Mouse (Mus musculus): ENCODE results near the gene Pdcd6ip. TPM values are rescaled to one million over a fixed set of nuclear protein-coding genes. Genes with fewer than 3 reads are reported as not detected.
A peak's percentile ranks its signal among the peaks of the same experiment; 100 is the strongest.
"Not testable (repeated sequence)": the region's sequence is repeated elsewhere in the genome, so short reads cannot be mapped to it uniquely, and the experiment has no call there.

Gene Pdcd6ip
- polyA plus RNA-seq, 1 experiment from 2014 or later: 85.5 TPM

DNA sequence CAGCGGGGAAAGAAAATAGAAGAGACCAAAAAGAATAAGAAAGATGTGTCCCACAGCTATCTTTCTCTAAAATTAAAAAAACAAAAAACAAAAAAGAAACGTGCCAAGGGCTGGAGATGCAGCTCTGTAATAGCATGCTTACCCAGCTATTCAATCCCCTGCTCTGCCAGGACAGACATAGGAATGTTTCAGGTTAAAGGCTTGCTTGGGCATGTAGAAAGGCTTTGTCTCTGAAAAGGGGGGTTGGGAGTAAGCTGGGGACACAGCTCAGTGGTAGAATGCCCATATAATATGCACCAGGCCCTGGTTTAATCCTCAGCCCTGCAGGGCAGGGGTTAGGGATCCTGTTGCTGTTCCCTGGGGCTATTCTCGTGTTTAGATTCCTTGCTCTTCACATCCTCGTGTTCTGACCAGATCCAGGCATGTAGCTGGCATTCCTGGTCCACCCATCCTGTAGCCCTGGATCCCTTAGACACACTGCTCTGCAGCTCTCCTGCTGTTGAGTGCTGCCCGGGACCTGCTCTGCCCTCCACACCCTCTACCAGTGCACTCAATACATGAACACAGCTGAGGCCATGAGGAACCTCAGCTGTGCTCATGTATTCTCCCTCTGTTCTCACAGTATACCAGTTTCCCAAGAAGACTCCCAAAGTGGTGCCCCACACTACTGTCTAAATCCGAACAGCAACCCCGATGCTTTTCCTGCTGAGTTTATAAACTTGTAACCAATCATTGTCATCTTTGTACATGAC, 37.8 kb downstream of the Pdcd6ip start:
- DNase-seq (ENCODE audit: low spot score): no peak
- no peaks in the 10 kb centered on the region for H3K27me3 ChIP-seq (replicated peaks; ENCODE audit: control insufficient read depth, insufficient read depth, low read length)

DNA sequence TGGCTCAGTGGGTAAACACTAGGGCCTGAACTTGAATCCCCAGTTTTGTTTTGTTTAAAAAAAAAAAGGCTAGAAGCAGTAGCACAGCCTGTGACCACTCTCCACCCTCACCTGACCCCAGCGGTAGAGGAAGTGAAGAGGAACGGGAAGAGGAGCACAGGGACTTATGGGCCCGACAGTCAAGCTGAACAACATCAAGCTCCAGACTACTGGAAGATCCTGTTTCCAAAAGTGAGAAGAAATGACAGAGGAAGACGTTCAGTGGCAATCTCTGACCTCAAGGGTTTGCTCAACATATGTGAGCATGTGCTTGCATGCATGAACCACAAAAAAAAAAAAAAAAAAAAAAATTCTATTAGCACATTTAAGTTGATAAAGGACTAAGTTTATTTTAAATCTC, 44.6 kb downstream of the Pdcd6ip start:
- no peak overlapping the region for H3K4me3 ChIP-seq (ENCODE audit: low read depth, low read length)
- no peaks in the 10 kb centered on the region for H3K9me3 ChIP-seq (ENCODE audit: control insufficient read depth, low read length)
- no peak overlapping the region for H3K27ac ChIP-seq (ENCODE audit: low read depth)
- no peaks in the 10 kb centered on the region for H3K4me1 ChIP-seq (replicated peaks; ENCODE audit: control insufficient read depth, insufficient read depth, low read length)
- peaks cover 80% of the 10 kb centered on the region for H3K36me3 ChIP-seq (ENCODE audit: control insufficient read depth, insufficient read depth, low read length)
- no peak for DNase-seq (ENCODE audit: low spot score)
- no peak for ATAC-seq (replicated peaks; ENCODE audit: low FRiP score, low TSS enrichment, low read depth)
- H3K27me3 ChIP-seq (replicated peaks; ENCODE audit: control insufficient read depth, insufficient read depth, low read length): no peaks in the 10 kb centered on the region
- 84% methylated on average over 4 of the region's 4 CpGs for WGBS
- no peak overlapping the region for H3K4me2 ChIP-seq (ENCODE audit: low read length)
- H3K9ac ChIP-seq (ENCODE audit: low read length): no peak overlapping the region

More for the DNA sequence above, 37.8 kb downstream of the Pdcd6ip start:
- ATAC-seq (replicated peaks; ENCODE audit: low FRiP score, low TSS enrichment, low read depth): no peak
- WGBS: 90% methylated on average over 7 of the region's 7 CpGs
- H3K9me3 ChIP-seq (ENCODE audit: control insufficient read depth, low read length): no peaks in the 10 kb centered on the region
- H3K4me1 ChIP-seq (replicated peaks; ENCODE audit: control insufficient read depth, insufficient read depth, low read length): no peaks in the 10 kb centered on the region
- H3K4me3 ChIP-seq (ENCODE audit: low read depth, low read length): no peak overlapping the region
- no peak overlapping the region for H3K27ac ChIP-seq (ENCODE audit: low read depth)
- no peak overlapping the region for H3K4me2 ChIP-seq (ENCODE audit: low read length)
- no peak overlapping the region for H3K9ac ChIP-seq (ENCODE audit: low read length)
- H3K36me3 ChIP-seq (ENCODE audit: control insufficient read depth, insufficient read depth, low read length): peaks cover 93% of the 10 kb centered on the region

DNA sequence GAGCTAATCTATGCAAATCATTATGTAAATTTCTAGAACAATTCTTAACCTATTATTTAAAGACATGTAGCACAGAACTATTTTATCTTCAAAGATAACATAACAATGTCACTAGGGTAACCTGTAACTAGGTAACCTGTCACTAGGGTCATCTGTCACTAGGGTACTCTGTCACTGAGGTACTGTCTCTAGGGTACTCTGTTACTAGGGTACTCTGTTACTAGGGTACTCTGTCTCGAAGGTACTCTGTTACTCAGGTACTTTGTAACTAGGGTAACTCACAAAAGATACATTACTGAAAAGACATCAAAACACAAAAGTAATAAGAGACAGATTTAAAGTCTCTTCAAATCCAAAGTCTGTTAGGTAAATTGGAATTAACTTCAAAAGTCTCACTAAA, 50.2 kb downstream of the Pdcd6ip start:
- ATAC-seq (replicated peaks; ENCODE audit: low FRiP score, low TSS enrichment, low read depth) (no peak), DNase-seq (ENCODE audit: low spot score) (no peak)
- WGBS: 94% methylated on average over 1 of the region's 1 CpGs
- Histone ChIP-seq H3K9ac (ENCODE audit: low read length) (no peak overlapping the region), H3K27me3 (replicated peaks; ENCODE audit: control insufficient read depth, insufficient read depth, low read length) (no peaks in the 10 kb centered on the region), H3K4me2 (ENCODE audit: low read length) (no peak overlapping the region), H3K4me1 (replicated peaks; ENCODE audit: control insufficient read depth, insufficient read depth, low read length) (no peaks in the 10 kb centered on the region), H3K27ac (ENCODE audit: low read depth) (no peak overlapping the region), H3K36me3 (ENCODE audit: control insufficient read depth, insufficient read depth, low read length) (peaks cover 93% of the 10 kb centered on the region), H3K9me3 (ENCODE audit: control insufficient read depth, low read length) (no peaks in the 10 kb centered on the region), H3K4me3 (ENCODE audit: low read depth, low read length) (no peak overlapping the region)

DNA sequence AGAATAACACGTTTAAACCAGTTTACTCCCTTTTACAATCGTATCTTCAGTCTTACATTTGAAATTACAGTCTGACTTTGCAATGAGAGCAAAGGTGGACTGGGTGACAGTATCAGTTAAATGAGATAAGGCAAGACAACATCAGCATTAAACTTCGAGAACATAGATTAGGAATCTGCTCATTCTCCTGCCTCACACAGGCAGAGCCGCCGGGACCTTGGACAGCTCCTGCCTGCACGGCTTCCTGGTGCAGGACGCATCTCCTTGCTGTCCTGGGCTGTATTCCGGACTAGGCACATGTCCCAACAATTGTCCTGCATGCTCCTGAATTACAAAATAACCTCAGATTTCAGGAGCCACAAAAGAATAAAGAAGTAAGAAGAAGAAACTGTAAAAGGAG, 54.5 kb downstream of the Pdcd6ip start:
- no peak for DNase-seq (ENCODE audit: low spot score)
- Histone ChIP-seq H3K4me3 (ENCODE audit: low read depth, low read length) (no peak overlapping the region), H3K36me3 (ENCODE audit: control insufficient read depth, insufficient read depth, low read length) (peaks cover 56% of the 10 kb centered on the region), H3K27ac (ENCODE audit: low read depth) (no peak overlapping the region), H3K4me2 (ENCODE audit: low read length) (no peak overlapping the region), H3K9me3 (ENCODE audit: control insufficient read depth, low read length) (no peaks in the 10 kb centered on the region), H3K9ac (ENCODE audit: low read length) (no peak overlapping the region), H3K27me3 (replicated peaks; ENCODE audit: control insufficient read depth, insufficient read depth, low read length) (no peaks in the 10 kb centered on the region), H3K4me1 (replicated peaks; ENCODE audit: control insufficient read depth, insufficient read depth, low read length) (no peaks in the 10 kb centered on the region)
- no peak for ATAC-seq (replicated peaks; ENCODE audit: low FRiP score, low TSS enrichment, low read depth)
- 75% methylated on average over 8 of the region's 8 CpGs for WGBS

- 90% methylated on average over 8 of the region's 8 CpGs for WGBS
- no peak overlapping the region for H3K27ac ChIP-seq (ENCODE audit: low read depth)
- no peaks in the 10 kb centered on the region for H3K9me3 ChIP-seq (ENCODE audit: control insufficient read depth, low read length)
- H3K27me3 ChIP-seq (replicated peaks; ENCODE audit: control insufficient read depth, insufficient read depth, low read length): no peaks in the 10 kb centered on the region
- DNase-seq (ENCODE audit: low spot score) (no peak), ATAC-seq (replicated peaks; ENCODE audit: low FRiP score, low TSS enrichment, low read depth) (no peak)
- H3K4me1 ChIP-seq (replicated peaks; ENCODE audit: control insufficient read depth, insufficient read depth, low read length): no peaks in the 10 kb centered on the region
- peaks cover 29% of the 10 kb centered on the region for H3K36me3 ChIP-seq (ENCODE audit: control insufficient read depth, insufficient read depth, low read length)
- no peak overlapping the region for H3K4me2 ChIP-seq (ENCODE audit: low read length)
- no peak overlapping the region for H3K4me3 ChIP-seq (ENCODE audit: low read depth, low read length)
- no peak overlapping the region for H3K9ac ChIP-seq (ENCODE audit: low read length)
These were observed 57.3 kb downstream of the Pdcd6ip start for GRCm38 (mm10) chr9:113650787-113651186.

DNA sequence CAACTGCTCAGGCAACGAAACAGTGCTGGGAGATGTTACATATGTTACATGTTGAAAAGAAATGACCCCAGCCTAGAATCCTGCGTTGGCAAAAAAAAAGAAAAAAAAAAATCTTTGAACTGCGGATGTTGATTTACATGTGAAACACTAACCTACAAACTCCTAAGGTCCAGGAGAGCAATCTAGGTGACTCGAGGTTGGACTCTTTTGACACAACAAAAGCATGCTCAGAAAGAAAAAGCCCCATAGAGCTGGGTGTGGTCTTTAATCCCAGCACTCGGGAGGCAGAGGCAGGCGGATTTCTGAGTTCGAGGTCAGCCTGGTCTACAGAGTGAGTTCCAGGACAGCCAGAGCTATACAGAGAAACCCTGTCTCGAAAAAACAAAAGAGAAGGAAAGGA, 58.8 kb downstream of the Pdcd6ip start:
- H3K36me3 ChIP-seq (ENCODE audit: control insufficient read depth, insufficient read depth, low read length): peaks cover 14% of the 10 kb centered on the region
- not testable (repeated sequence) for H3K4me2 ChIP-seq (ENCODE audit: low read length); H3K9me3 ChIP-seq (ENCODE audit: control insufficient read depth, low read length); H3K4me3 ChIP-seq (ENCODE audit: low read depth, low read length); H3K4me1 ChIP-seq (replicated peaks; ENCODE audit: control insufficient read depth, insufficient read depth, low read length); DNase-seq (ENCODE audit: low spot score); H3K27ac ChIP-seq (ENCODE audit: low read depth); H3K9ac ChIP-seq (ENCODE audit: low read length); ATAC-seq (replicated peaks; ENCODE audit: low FRiP score, low TSS enrichment, low read depth); H3K27me3 ChIP-seq (replicated peaks; ENCODE audit: control insufficient read depth, insufficient read depth, low read length)
- WGBS: 74% methylated on average over 8 of the region's 8 CpGs

- Histone ChIP-seq H3K4me1 (replicated peaks; ENCODE audit: control insufficient read depth, insufficient read depth, low read length) (no peaks in the 10 kb centered on the region), H3K9me3 (ENCODE audit: control insufficient read depth, low read length) (no peaks in the 10 kb centered on the region), H3K27ac (ENCODE audit: low read depth) (no peak overlapping the region), H3K4me3 (ENCODE audit: low read depth, low read length) (no peak overlapping the region), H3K27me3 (replicated peaks; ENCODE audit: control insufficient read depth, insufficient read depth, low read length) (no peaks in the 10 kb centered on the region), H3K9ac (ENCODE audit: low read length) (no peak overlapping the region), H3K36me3 (ENCODE audit: control insufficient read depth, insufficient read depth, low read length) (no peaks in the 10 kb centered on the region), H3K4me2 (ENCODE audit: low read length) (no peak overlapping the region)
- DNase-seq (ENCODE audit: low spot score) (no peak), ATAC-seq (replicated peaks; ENCODE audit: low FRiP score, low TSS enrichment, low read depth) (peak; percentile 52; the same call in 1 of the 2 replicates)
- 47% methylated on average over 5 of the region's 5 CpGs for WGBS
These were observed 62.3 kb downstream of the Pdcd6ip start for GRCm38 (mm10) chr9:113645837-113646169.

DNA sequence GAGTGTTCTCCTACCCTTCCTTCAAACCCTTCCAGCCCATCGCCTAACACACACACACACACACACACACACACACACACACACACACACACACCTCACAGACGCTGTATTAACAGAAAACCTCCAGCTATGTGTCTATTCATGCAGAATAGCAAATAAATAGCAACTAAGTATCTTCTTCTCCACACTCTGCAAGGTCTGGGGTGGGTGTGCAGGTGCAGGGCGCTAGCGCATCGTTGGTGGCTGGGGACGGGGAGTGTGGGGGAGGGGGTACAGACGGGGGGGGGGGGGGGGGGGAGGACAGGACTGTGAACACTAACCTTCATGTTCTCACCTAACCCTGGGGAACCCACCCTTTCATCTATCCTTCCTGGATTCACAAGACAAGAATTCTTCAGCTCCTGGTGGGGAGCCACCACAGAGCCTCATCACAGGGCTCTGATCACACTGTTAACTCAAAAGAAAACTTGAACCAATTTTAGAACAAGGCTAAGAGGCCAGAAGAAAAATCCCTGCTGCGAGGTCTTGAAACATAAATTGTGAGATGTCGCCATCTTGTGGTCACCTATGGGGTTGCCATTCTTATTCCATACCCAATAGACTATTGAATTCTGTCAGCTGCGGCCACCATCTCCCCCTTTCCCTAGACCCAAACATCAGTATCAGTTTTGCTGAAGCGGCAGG, 62.8 kb downstream of the Pdcd6ip start:
- peak; percentile 81 for DNase-seq (ENCODE audit: low spot score)
- ATAC-seq (replicated peaks; ENCODE audit: low FRiP score, low TSS enrichment, low read depth): peak; percentile 25; the same call in 1 of the 2 replicates
- Histone ChIP-seq H3K36me3 (ENCODE audit: control insufficient read depth, insufficient read depth, low read length) (no peaks in the 10 kb centered on the region), H3K4me3 (ENCODE audit: low read depth, low read length) (no peak overlapping the region), H3K27me3 (replicated peaks; ENCODE audit: control insufficient read depth, insufficient read depth, low read length) (no peaks in the 10 kb centered on the region), H3K9me3 (ENCODE audit: control insufficient read depth, low read length) (no peaks in the 10 kb centered on the region), H3K4me1 (replicated peaks; ENCODE audit: control insufficient read depth, insufficient read depth, low read length) (no peaks in the 10 kb centered on the region), H3K4me2 (ENCODE audit: low read length) (no peak overlapping the region), H3K9ac (ENCODE audit: low read length) (no peak overlapping the region), H3K27ac (ENCODE audit: low read depth) (no peak overlapping the region)
- 23% methylated on average over 10 of the region's 11 CpGs for WGBS

- H3K4me1 ChIP-seq (replicated peaks; ENCODE audit: control insufficient read depth, insufficient read depth, low read length): no peaks in the 10 kb centered on the region
- H3K9me3 ChIP-seq (ENCODE audit: control insufficient read depth, low read length): no peaks in the 10 kb centered on the region
- H3K9ac ChIP-seq (ENCODE audit: low read length): no peak overlapping the region
- 63% methylated on average over 5 of the region's 5 CpGs for WGBS
- no peak overlapping the region for H3K27ac ChIP-seq (ENCODE audit: low read depth)
- ATAC-seq (replicated peaks; ENCODE audit: low FRiP score, low TSS enrichment, low read depth) (no peak), DNase-seq (ENCODE audit: low spot score) (no peak)
- H3K4me3 ChIP-seq (ENCODE audit: low read depth, low read length): no peak overlapping the region
- no peaks in the 10 kb centered on the region for H3K36me3 ChIP-seq (ENCODE audit: control insufficient read depth, insufficient read depth, low read length)
- H3K27me3 ChIP-seq (replicated peaks; ENCODE audit: control insufficient read depth, insufficient read depth, low read length): no peaks in the 10 kb centered on the region
- no peak overlapping the region for H3K4me2 ChIP-seq (ENCODE audit: low read length)
These were observed 63.4 kb downstream of the Pdcd6ip start for GRCm38 (mm10) chr9:113644701-113645100.
